Mouse (Mus musculus): ENCODE results near the gene Arl13b. TPM values are rescaled to one million over a fixed set of nuclear protein-coding genes. Genes with fewer than 3 reads are reported as not detected.

The Arl13b gene
- polyA plus RNA-seq (2017; shearing (Covaris generic)), result 36.4 TPM

DNA sequence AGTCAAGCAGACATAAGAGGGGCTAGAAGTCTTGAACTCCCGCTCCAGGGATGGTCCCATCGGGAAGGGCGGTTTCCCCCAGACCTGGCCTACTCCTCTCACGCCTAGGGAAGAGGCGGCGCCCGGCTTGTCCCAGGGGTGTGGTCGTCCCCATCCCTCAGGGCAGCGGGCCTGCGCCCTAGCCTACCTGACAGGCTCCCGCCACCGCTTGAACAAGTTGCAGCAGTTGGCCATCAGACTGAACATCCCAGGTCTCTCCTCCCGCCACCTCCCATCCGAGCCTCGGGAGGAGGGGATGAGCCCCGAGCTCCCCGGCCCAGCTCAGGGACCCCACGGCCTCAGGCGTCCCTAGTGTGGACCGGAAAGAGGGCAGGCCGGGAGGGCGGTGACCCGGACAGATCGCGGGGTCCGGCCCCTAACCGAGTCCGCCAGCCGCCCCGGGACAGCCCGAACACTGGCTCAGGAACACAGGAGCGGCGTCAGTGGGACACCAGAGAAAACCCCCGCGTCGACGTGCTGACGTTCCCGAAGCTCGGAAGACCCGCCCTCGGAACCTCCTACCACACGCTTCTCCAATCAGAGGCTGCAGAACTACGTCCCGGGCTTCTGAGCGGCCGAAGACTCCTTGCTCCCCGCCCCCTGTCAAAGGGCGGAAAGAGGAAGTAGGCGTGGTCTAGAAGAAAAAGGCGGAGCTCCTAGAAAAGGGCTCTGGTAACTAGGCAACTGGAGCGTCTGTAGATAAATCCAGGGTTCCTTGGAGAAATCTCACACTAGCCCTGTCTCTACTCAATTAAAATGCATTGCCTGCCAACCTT, at the start of gene Arl13b:
Gene Arl13b, minus strand, starts transcription at position 543 of the 815 bp plus-strand sequence.

GRCm38 (mm10) chr16:62854191-62855068, 7.6 kb upstream of the Arl13b start, which contains the start of gene Pros1:
TSS of gene Pros1 (plus strand) at chr16:62854307.

GRCm38 (mm10) chr16:62814491-62814890, 32.3 kb downstream of the Arl13b start, which contains the start of gene Stx19:
TSS of gene Stx19 (plus strand) at chr16:62814676.

DNA sequence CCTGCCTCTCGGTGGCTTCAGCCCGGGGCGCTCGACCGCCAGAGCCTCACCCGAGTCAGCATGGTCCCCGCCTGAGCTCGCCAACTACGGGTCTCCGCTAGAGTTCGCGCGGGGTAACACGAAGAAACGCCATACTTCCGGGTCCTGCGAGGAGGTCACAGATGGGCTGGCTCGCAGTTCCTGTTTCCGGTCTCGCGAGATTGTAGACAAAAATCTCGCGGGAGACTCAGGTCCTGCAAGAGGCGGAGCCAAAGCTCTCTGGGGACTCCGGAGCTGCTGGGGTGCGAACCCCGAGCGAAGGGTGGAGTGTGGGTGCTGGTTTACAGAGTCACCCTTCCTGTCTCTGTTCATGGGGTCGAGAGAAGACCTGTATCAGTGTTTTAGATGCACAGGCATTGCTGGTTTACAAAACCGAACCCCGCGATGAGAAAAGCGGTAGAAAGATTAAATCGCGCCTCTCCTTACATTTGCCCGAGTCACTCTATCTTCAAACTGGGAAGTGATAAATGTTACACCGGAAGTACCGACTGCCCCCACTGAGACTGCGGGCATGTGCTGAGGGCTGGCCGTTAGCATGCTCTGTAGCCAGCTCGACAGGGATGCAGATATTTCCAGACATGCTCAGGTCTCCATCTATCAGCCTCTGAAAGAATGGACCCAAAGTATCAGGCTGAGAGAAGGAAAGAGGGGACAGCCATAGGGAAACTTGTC, 60.1 kb downstream of the Arl13b start, which contains the start of gene Nsun3:
Gene Nsun3, minus strand, starts transcription at position 198 of the 711 bp plus-strand sequence.

Other genes starting within 250 kb of the Arl13b start
- 11.3 TPM for gene Nsun3, start 60.2 kb downstream of the Arl13b start, polyA plus RNA-seq (2017; shearing (Covaris generic))
- 1.3 TPM for gene Stx19, start 32.4 kb downstream of the Arl13b start, polyA plus RNA-seq (2017; shearing (Covaris generic))
- gene Pros1, start 7.3 kb upstream of the Arl13b start, polyA plus RNA-seq (2017; shearing (Covaris generic)), result 2.0 TPM

Measured in effector memory CD4-positive, alpha-beta T cell, adult 5 months (primary cell).